Comparison of ENCODE assay signal across 13 mouse cellular contexts in the genomic region with DNA sequence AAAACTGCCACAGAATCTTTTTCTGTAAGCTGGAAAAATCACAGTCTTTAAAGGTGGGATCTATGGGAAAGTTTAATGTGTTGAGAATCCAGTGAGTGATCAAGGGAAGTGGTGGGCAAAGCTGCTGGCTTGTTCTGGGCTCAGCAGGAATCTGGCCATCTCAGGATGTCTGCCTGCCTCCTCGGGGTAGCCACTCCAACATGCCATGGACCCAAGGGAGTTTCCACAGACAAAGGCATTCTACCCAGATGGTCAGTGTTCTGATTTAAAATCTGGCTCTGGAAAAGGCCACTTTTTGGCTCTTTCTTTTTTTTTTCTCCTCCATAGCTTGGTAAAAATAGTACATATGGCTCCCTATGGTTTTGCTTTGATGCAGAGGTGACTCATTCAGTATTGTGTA.
"Had no signal": no experiment of that assay in that cellular context is flagged by ENCODE, and none has a peak within 500 bp of the region (broad histone marks: within the 10 kb centered on the region; RNA-seq: fewer than 3 reads in every experiment).

No protein-coding gene starts in this region.

- H3K9me3 ChIP-seq: kidney, embryonic 15.5 days; limb, embryonic 12.5 days; liver, embryonic 13.5 days; midbrain, embryonic 12.5 days had no signal

- H3K4me3 ChIP-seq: kidney, embryonic 15.5 days; limb, embryonic 12.5 days; liver, embryonic 13.5 days; midbrain, embryonic 12.5 days had no signal

- H3K27me3 ChIP-seq: kidney, embryonic 15.5 days; liver, embryonic 13.5 days; midbrain, embryonic 12.5 days had no signal

- H3K4me1 ChIP-seq: kidney, embryonic 15.5 days; liver, embryonic 13.5 days had no signal

- DNase-seq: kidney, adult 2 months; kidney, postnatal 25 days; liver; liver, embryonic 13.5 days; lung, adult 18-20 months; right cerebral cortex, adult 18-20 months; right cerebral cortex, postnatal 4 days; spleen, adult 18-20 months; thymus, adult 18-20 months; thymus, postnatal 25 days had no signal

- H3K4me2 ChIP-seq: kidney, embryonic 15.5 days; limb, embryonic 12.5 days; liver, embryonic 13.5 days; midbrain, embryonic 12.5 days had no signal

- H3K9ac ChIP-seq: kidney, embryonic 15.5 days; limb, embryonic 12.5 days; liver, embryonic 13.5 days; midbrain, embryonic 12.5 days had no signal

- H3K27ac ChIP-seq: kidney, embryonic 15.5 days; limb, embryonic 12.5 days; liver, embryonic 13.5 days; midbrain, embryonic 12.5 days had no signal

- H3K36me3 ChIP-seq: kidney, embryonic 15.5 days; limb, embryonic 12.5 days; liver, embryonic 13.5 days; midbrain, embryonic 12.5 days had no signal
